Mouse (Mus musculus) neural tube, embryonic 11.5 days (tissue): ENCODE measurements around the gene Mettl1. TPM values are rescaled to one million over a fixed set of nuclear protein-coding genes. Genes with fewer than 3 reads are reported as not detected.
A peak's percentile ranks its signal among the peaks of the same experiment; 100 is the strongest.
"Not testable (repeated sequence)": the region's sequence is repeated elsewhere in the genome, so short reads cannot be mapped to it uniquely, and the experiment has no call there.

Source experiments
- ATAC-seq: fragments of 200-750 bp; cut with Nextera tagmentation; 2 replicates; pipeline ENCODE4 v1.8.0; 2017; ENCODE audit warnings: moderate number of reproducible peaks, mild to moderate bottlenecking, moderate TSS enrichment, moderate library complexity; ENCODE audit not compliant: insufficient read depth, low FRiP score, low TSS enrichment
- DNase-seq: peaks from one replicate; pipeline ENCODE4 v3.0.0-alpha.2; 2015; ENCODE audit warnings: low spot score
- H3K27ac ChIP-seq: fragments of 300-500 bp; sonication (generic); 2 replicates; pipeline ENCODE4 v1.5.1; 2014; ENCODE audit warnings: low read depth, mild to moderate bottlenecking, low read length
- H3K27me3 ChIP-seq: fragments of 300-500 bp; sonication (generic); 2 replicates; pipeline ENCODE4 v1.6.1; 2014; ENCODE audit warnings: mild to moderate bottlenecking, low read length, mixed read lengths; ENCODE audit not compliant: control insufficient read depth, insufficient read depth
- H3K36me3 ChIP-seq: fragments of 300-500 bp; sonication (generic); 2 replicates; pipeline ENCODE4 v1.6.1; 2014; ENCODE audit warnings: mild to moderate bottlenecking, low read length, moderate library complexity, mixed read lengths; ENCODE audit not compliant: control insufficient read depth, insufficient read depth
- H3K4me1 ChIP-seq: fragments of 300-500 bp; sonication (generic); 2 replicates; pipeline ENCODE4 v1.6.1; 2014; ENCODE audit warnings: low read length, mixed read lengths; ENCODE audit not compliant: control insufficient read depth, insufficient read depth
- H3K4me2 ChIP-seq: fragments of 300-500 bp; sonication (generic); 2 replicates; pipeline ENCODE4 v1.6.1; 2014; ENCODE audit warnings: low read depth, mild to moderate bottlenecking, moderate library complexity
- H3K4me3 ChIP-seq: fragments of 300-500 bp; sonication (generic); 2 replicates; pipeline ENCODE4 v1.5.1; 2014; ENCODE audit warnings: low read depth, low read length
- H3K9ac ChIP-seq: fragments of 300-500 bp; sonication (generic); 2 replicates; pipeline ENCODE4 v1.6.1; 2014; ENCODE audit warnings: mild to moderate bottlenecking, low read length
- H3K9me3 ChIP-seq: fragments of 300-500 bp; sonication (generic); 2 replicates; pipeline ENCODE4 v1.6.1; 2016; ENCODE audit warnings: low read length; ENCODE audit not compliant: control insufficient read depth
- WGBS: fragments of 180-500 bp; shearing (Covaris S2); extraction: QIAGEN DNeasy Blood & Tissue Kit; methylation state at CpG from one replicate; pipeline ENCODE4 v1.1.7; 2014; 5-methylcytosine and 5-hydroxymethylcytosine counted together
- polyA plus RNA-seq: library from polyadenylated mRNA; unstranded; fragments of >200 nt; fragmentation: Nextera tagmentation; extraction: Ambion mirVana; gene quantifications from 2 replicates; pipeline ENCODE4 v1.2.1, GENCODE M21; 2014

Gene Mettl1
- polyA plus RNA-seq, 1 experiment from 2014 or later, result 42.0 TPM

DNA sequence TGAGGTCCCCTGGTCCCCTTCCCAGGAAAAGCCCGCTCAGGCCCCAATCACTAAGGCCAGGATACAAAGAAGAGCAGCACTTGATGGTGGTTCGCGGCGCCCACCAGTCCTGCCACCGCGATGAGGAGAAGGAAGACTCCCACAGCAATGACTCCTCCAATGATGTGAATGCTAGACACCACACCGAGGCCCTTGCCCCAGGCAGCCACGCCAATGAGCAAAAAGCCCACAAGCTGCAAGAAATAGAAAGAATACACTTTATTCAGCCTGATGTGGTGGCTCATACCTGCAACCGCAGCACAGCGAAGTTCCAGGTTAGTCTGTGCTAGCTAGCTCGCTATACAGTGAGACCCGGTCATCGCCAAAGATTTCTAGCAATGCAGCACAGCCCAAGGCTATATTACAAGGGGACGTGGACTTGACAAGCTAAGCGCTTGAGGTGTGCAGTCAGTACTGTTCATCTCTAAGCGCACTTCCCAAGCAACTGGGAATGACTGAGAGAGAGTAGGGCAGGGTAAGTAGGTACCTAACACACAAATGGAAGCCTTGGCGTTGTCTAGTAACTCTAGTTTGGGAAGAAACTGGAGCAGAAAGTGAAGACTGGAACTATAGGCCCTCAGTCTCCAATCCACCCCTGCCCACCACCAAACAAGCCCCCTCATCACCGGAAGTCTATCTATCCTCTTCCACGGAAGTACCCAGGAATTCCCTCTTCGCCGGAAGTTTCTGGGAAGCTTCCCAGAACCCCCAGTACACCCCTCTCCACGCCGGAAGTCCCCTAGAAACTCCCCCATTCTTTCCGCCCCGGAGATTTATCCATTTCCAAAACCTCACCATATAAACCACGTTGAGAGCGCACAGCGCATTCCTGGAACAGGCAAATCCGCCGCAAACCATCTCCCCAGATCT, 28.3 kb downstream of the Mettl1 start:
- 9% methylated on average over 30 of the region's 30 CpGs for WGBS
- DNase-seq (peak; percentile 29), ATAC-seq (peak; percentile 70)
- Histone ChIP-seq H3K9me3 (no peaks in the 10 kb centered on the region), H3K9ac (peak overlapping the region; percentile 77), H3K4me1 (peaks cover 16% of the 10 kb centered on the region; the same call in 1 of the 2 replicates), H3K4me3 (peak overlapping the region; percentile 63), H3K27me3 (no peaks in the 10 kb centered on the region), H3K36me3 (peaks cover 35% of the 10 kb centered on the region), H3K27ac (peak overlapping the region; percentile 63), H3K4me2 (peak overlapping the region; percentile 88)

DNA sequence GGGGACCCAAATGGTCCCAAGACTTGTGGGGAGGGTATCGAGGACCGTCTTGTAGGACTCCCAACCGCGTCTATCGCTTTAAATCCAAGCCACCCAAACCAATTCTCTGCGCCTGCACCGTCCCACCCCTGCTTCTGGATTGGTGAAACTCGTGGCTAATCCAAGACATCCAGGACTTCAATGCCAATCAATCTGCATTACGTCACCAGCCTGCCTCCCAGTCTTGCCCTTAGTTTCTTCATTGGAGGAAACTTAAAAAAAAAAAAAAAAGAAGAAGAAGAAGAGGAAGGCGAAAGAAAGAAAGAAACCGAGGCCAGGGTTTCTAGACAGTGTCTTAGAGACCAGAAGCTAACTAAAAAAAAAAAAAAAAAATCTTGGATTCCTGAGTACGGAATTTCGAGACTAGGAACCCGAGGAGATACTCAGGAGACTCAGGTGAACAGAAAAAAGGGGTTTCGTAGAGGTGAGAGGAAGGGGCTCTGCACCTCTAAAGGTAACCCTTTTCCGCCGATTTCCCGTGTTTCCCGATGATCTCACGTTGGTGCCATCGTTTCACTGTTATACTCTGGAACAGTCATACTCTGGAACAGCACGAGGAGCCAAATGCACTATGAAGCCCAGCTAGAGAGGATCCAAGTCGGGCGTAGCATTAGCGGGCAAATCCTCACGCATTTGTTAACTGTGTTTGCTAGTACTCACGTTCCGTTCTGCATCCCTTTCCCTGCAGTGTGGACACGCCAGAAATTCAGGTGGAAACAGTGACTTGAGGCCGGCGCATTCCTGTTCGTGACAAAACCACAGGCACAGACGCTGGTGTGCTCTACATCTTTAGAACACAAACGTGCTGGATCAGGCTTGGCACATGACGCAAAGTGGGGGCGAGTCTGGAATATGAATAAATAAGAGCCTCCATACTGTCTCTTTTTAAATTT, 29.2 kb downstream of the Mettl1 start, which contains the start of gene Tspan31:
Gene Tspan31 (minus strand): TSS at position 75 of the 932 bp plus-strand sequence.
- Histone ChIP-seq H3K27me3 (no peaks in the 10 kb centered on the region), H3K4me2 (peak within 1 kb of the TSS; percentile 88), H3K9ac (peak within 1 kb of the TSS; percentile 77), H3K36me3 (peaks cover 28% of the 10 kb centered on the region), H3K4me3 (peak within 1 kb of the TSS; percentile 63), H3K27ac (peak within 1 kb of the TSS; percentile 63), H3K4me1 (peaks cover 16% of the 10 kb centered on the region; the same call in 1 of the 2 replicates), H3K9me3 (no peaks in the 10 kb centered on the region)
- ATAC-seq (peak; percentile 86), DNase-seq (peak; percentile 91)
- 2% methylated on average over 36 of the region's 36 CpGs for WGBS

DNA sequence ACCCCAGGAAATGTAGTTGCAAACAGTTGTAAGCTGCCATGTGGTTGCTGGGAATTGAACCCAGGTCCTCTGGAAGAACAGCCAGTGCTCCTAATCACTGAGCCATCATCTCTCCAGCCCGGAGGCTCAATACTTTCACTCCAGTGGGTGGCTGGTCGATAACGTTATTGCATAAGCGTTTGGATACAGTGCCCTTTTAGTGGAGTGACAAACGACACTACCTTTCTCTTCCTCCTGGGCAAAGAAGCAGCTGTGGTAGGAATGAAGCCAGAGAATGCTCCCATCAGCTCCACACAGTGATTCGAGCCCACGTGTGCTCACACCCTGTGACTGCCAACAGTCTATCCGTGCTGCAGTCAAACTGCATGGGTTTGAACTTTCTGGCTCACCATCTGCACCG, 30.0 kb downstream of the Mettl1 start:
- 78% methylated on average over 9 of the region's 9 CpGs for WGBS

DNA sequence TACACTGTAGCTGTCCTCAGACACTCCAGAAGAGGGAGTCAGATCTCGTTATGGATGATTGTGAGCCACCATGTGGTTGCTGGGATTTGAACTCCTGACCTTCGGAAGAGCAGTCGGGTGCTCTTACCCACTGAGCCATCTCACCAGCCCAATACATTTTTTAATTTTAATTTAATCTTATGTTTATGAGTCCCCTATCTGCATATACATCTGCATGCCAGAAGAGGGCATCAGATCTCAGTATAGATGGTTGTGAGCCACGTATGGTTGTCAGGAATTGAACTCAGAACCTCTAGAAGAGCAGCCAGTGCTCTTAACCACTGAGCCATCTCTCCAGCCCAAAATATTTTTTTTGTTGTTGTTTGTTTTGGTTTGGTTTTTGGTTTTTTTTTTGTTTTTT, 31.1 kb downstream of the Mettl1 start:
- WGBS, result 85% methylated on average over 4 of the region's 4 CpGs
- H3K4me2 ChIP-seq, H3K4me3 ChIP-seq, H3K27ac ChIP-seq, H3K9me3 ChIP-seq, H3K27me3 ChIP-seq, DNase-seq, ATAC-seq, H3K9ac ChIP-seq: not testable (repeated sequence)
- H3K4me1 ChIP-seq, result peaks cover 16% of the 10 kb centered on the region; the same call in 1 of the 2 replicates
- peaks cover 11% of the 10 kb centered on the region for H3K36me3 ChIP-seq

More for the DNA sequence above, 30.0 kb downstream of the Mettl1 start:
- peaks cover 16% of the 10 kb centered on the region; the same call in 1 of the 2 replicates for H3K4me1 ChIP-seq
- H3K4me2 ChIP-seq, result peak overlapping the region; percentile 88
- peak overlapping the region; percentile 63 for H3K4me3 ChIP-seq
- no peaks in the 10 kb centered on the region for H3K9me3 ChIP-seq
- H3K27ac ChIP-seq, result no peak overlapping the region
- DNase-seq (no peak), ATAC-seq (no peak)
- H3K27me3 ChIP-seq, result no peaks in the 10 kb centered on the region
- H3K36me3 ChIP-seq, result peaks cover 21% of the 10 kb centered on the region
- no peak overlapping the region; the same call in 1 of the 2 replicates for H3K9ac ChIP-seq

DNA sequence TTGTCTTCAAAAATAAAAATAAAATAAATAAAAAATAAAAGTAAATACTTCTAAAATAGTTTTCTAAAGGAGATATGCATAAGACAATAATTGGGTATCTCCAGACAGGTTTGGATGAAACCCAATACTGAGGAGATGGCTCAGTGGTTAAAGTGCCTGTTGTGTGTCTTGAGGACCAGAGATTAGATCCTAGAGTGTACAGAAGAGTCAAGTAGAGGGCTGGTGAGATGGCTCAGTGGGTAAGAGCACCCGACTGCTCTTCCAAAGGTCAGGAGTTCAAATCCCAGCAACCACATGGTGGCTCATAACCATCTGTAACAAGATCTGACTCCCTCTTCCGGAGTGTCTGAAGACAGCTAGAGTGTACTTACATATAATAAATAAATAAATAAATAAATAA, 31.8 kb downstream of the Mettl1 start:
- H3K9ac ChIP-seq, DNase-seq, H3K27me3 ChIP-seq, H3K9me3 ChIP-seq, H3K4me2 ChIP-seq, H3K4me3 ChIP-seq, H3K27ac ChIP-seq, H3K36me3 ChIP-seq, ATAC-seq: not testable (repeated sequence)
- 78% methylated on average over 2 of the region's 2 CpGs for WGBS
- H3K4me1 ChIP-seq, result peaks cover 18% of the 10 kb centered on the region

DNA sequence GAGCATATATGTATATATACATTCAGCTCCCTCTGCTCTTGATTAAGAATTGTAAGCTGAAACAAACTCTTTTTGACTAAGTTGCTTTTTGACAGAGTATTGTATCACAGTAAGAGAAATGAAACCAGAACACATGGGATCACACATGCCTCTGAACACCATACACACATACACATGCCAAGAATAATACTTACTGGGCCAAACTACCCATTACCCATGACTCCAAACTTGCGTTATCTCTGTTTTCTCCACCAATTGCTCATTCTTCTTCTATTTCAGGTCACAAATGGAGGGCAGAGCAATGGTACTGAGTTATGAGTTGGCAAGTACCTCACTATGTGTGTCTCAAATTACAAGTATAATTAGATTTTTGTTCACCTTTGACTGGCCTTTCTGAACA, 32.8 kb downstream of the Mettl1 start:
- no peak overlapping the region for H3K4me2 ChIP-seq
- H3K9me3 ChIP-seq, result no peaks in the 10 kb centered on the region
- H3K4me1 ChIP-seq, result peaks cover 10% of the 10 kb centered on the region
- DNase-seq (no peak), ATAC-seq (no peak)
- H3K9ac ChIP-seq, result no peak overlapping the region
- H3K27ac ChIP-seq, result no peak overlapping the region
- 90% methylated on average over 1 of the region's 1 CpGs for WGBS
- H3K36me3 ChIP-seq, result no peaks in the 10 kb centered on the region
- peaks cover 14% of the 10 kb centered on the region for H3K27me3 ChIP-seq
- no peak overlapping the region for H3K4me3 ChIP-seq

DNA sequence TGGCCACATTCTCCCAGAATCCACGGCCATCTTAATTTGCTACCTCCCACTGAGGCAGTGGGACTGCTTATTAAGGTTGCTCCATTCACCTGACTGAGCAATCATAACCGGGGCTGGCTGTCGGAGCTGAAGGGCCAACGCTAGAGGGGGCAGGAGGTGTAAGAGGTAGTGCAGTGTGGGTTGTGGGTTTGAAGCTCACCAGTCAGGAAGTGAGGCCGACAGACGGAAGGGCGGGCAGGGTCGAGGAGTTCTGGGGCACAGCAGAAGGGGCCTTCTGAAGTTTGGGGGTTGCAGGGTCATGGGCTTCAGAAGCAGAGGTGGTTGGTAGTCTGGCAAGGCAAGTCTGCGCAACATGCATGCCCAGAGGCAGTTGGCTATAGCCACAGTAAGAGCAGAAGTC, 33.9 kb downstream of the Mettl1 start, which contains the start of gene Agap2:
Gene Agap2 (plus strand): TSS at position 205 of the 400 bp plus-strand sequence.
- Histone ChIP-seq H3K27ac (no peak within 1 kb of the TSS), H3K4me2 (no peak within 1 kb of the TSS), H3K9me3 (no peaks in the 10 kb centered on the region), H3K36me3 (no peaks in the 10 kb centered on the region), H3K27me3 (peaks cover 25% of the 10 kb centered on the region), H3K9ac (no peak within 1 kb of the TSS), H3K4me3 (no peak within 1 kb of the TSS), H3K4me1 (peaks cover 18% of the 10 kb centered on the region)
- ATAC-seq, result no peak
- 64% methylated on average over 9 of the region's 9 CpGs for WGBS
- no peak for DNase-seq

DNA sequence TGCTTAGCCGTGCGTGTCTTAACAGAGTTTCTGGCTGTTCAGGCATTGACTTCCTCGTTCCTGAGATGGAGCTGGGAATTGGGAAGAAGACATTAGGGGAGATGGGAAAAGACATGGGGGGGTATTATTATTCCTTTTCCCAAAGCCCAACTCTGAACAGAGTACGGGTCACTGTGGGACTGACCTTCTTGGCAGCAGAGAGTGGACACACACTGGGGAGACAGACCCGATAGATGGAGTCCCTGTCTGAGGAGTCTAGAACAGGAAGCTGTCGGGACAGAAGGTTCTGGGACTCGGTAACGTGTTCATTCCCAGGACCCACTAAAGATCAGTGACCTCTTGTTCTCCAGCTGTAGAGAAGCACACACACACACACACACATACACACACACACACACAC, 34.4 kb downstream of the Mettl1 start:
- no peak for DNase-seq
- peaks cover 19% of the 10 kb centered on the region for H3K4me1 ChIP-seq
- H3K9me3 ChIP-seq, result no peaks in the 10 kb centered on the region
- no peak overlapping the region for H3K4me3 ChIP-seq
- WGBS, result 77% methylated on average over 8 of the region's 8 CpGs
- no peaks in the 10 kb centered on the region for H3K36me3 ChIP-seq
- no peak for ATAC-seq
- H3K4me2 ChIP-seq, result no peak overlapping the region
- H3K27me3 ChIP-seq, result peaks cover 31% of the 10 kb centered on the region
- no peak overlapping the region for H3K9ac ChIP-seq
- H3K27ac ChIP-seq, result no peak overlapping the region
